Mouse (Mus musculus): Measurements from ENCODE around the gene Kdm8. TPM values are rescaled to one million over a fixed set of nuclear protein-coding genes. Genes with fewer than 3 reads are reported as not detected.
"Not testable (repeated sequence)": the region's sequence is repeated elsewhere in the genome, so short reads cannot be mapped to it uniquely, and the experiment has no call there.

The Kdm8 gene
- 5.8 and 6.2 TPM in 2 replicates for polyA plus RNA-seq (2012; rRNA removed)

- peak; percentile 77 for DNase-seq (ENCODE audit: low spot score)
These were observed at the start of gene Kdm8 for GRCm38 (mm10) chr7:125444464-125445401. Gene Kdm8, plus strand, starts transcription at chr7:125444676.

GRCm38 (mm10) chr7:125398116-125398515 lies 46.4 kb upstream of the Kdm8 start:
- no peak for DNase-seq (ENCODE audit: low spot score)

GRCm38 (mm10) chr7:125398687-125399086 lies 45.8 kb upstream of the Kdm8 start:
- no peak for DNase-seq (ENCODE audit: low spot score)

- no peak for DNase-seq (ENCODE audit: low spot score)
These were observed 37.3 kb upstream of the Kdm8 start for GRCm38 (mm10) chr7:125407136-125407535.

- DNase-seq (ENCODE audit: low spot score) = no peak
These were observed 29.4 kb upstream of the Kdm8 start for GRCm38 (mm10) chr7:125415087-125415486.

GRCm38 (mm10) chr7:125415776-125416175 lies 28.7 kb upstream of the Kdm8 start:
- no peak for DNase-seq (ENCODE audit: low spot score)

- DNase-seq (ENCODE audit: low spot score) = no peak
These were observed 27.7 kb upstream of the Kdm8 start for GRCm38 (mm10) chr7:125416762-125417161.

GRCm38 (mm10) chr7:125418413-125418812 lies 26.1 kb upstream of the Kdm8 start:
- no peak for DNase-seq (ENCODE audit: low spot score)

GRCm38 (mm10) chr7:125420190-125420589 lies 24.3 kb upstream of the Kdm8 start:
- DNase-seq (ENCODE audit: low spot score) = no peak

GRCm38 (mm10) chr7:125421911-125422310 lies 22.6 kb upstream of the Kdm8 start:
- no peak for DNase-seq (ENCODE audit: low spot score)

- no peak for DNase-seq (ENCODE audit: low spot score)
These were observed 21.4 kb upstream of the Kdm8 start for GRCm38 (mm10) chr7:125423056-125423455.

GRCm38 (mm10) chr7:125427492-125428090 lies 16.9 kb upstream of the Kdm8 start:
- no peak for DNase-seq (ENCODE audit: low spot score)

- no peak for DNase-seq (ENCODE audit: low spot score)
These were observed 16.1 kb upstream of the Kdm8 start for GRCm38 (mm10) chr7:125428381-125428780.

- DNase-seq (ENCODE audit: low spot score) = not testable (repeated sequence)
These were observed 15.5 kb upstream of the Kdm8 start for GRCm38 (mm10) chr7:125428816-125429500.

- DNase-seq (ENCODE audit: low spot score) = no peak
These were observed 14.2 kb upstream of the Kdm8 start for GRCm38 (mm10) chr7:125430170-125430842.

- DNase-seq (ENCODE audit: low spot score) = no peak
These were observed 10.6 kb upstream of the Kdm8 start for GRCm38 (mm10) chr7:125433874-125434273.

GRCm38 (mm10) chr7:125434666-125435290 lies 9.7 kb upstream of the Kdm8 start:
- DNase-seq (ENCODE audit: low spot score) = no peak

GRCm38 (mm10) chr7:125442323-125442722 lies 2.2 kb upstream of the Kdm8 start:
- no peak for DNase-seq (ENCODE audit: low spot score)

- no peak for DNase-seq (ENCODE audit: low spot score)
These were observed 406 bp upstream of the Kdm8 start for GRCm38 (mm10) chr7:125444076-125444463.

- no peak for DNase-seq (ENCODE audit: low spot score)
These were observed 6.2 kb downstream of the Kdm8 start for GRCm38 (mm10) chr7:125450678-125451077.

GRCm38 (mm10) chr7:125451078-125451477 lies 6.6 kb downstream of the Kdm8 start:
- DNase-seq (ENCODE audit: low spot score) = no peak
